Mouse (Mus musculus): ENCODE measurements around the gene Errfi1.

GRCm38 (mm10) chr4:150869276-150870197 lies 15.8 kb downstream of the Errfi1 start:
- TF ChIP-seq CTCF (IDR thresholded peaks at IDR 0.05; ENCODE audit: borderline replicate concordance, insufficient read depth, low read length), result no peak
- no peak for TF ChIP-seq POLR2A (IDR thresholded peaks at IDR 0.05; ENCODE audit: low read depth, low read length)
